Mouse (Mus musculus) midbrain, postnatal 0 days (tissue): Measurements from ENCODE around the gene Baat. TPM values are rescaled to one million over a fixed set of nuclear protein-coding genes. Genes with fewer than 3 reads are reported as not detected.
"Not testable (repeated sequence)": the region's sequence is repeated elsewhere in the genome, so short reads cannot be mapped to it uniquely, and the experiment has no call there.

ENCODE experiments used
- ATAC-seq: fragments of 200-750 bp; cut with Nextera tagmentation; 2 replicates; pipeline ENCODE4 v1.8.0; 2017; ENCODE audit warnings: moderate number of reproducible peaks, mild to moderate bottlenecking, moderate TSS enrichment, moderate library complexity; ENCODE audit not compliant: low FRiP score
- DNase-seq: peaks from one replicate; pipeline ENCODE4 v3.0.0-alpha.2; 2015; ENCODE audit warnings: low spot score
- H3K27ac ChIP-seq: fragments of 300-500 bp; sonication (generic); 2 replicates; pipeline ENCODE4 v1.5.1; 2014; ENCODE audit warnings: low read depth, mild to moderate bottlenecking, low read length, mixed read lengths
- H3K27me3 ChIP-seq: fragments of 300-500 bp; sonication (generic); 2 replicates; pipeline ENCODE4 v1.6.1; 2014; ENCODE audit warnings: low read length, control low read depth, mixed read lengths; ENCODE audit not compliant: insufficient read depth
- H3K36me3 ChIP-seq: fragments of 300-500 bp; sonication (generic); 2 replicates; pipeline ENCODE4 v1.6.1; 2014; ENCODE audit warnings: low read length, control low read depth, mixed read lengths; ENCODE audit not compliant: insufficient read depth
- H3K4me1 ChIP-seq: fragments of 300-500 bp; sonication (generic); 2 replicates; pipeline ENCODE4 v1.6.1; 2014; ENCODE audit warnings: mild to moderate bottlenecking, control low read depth, antibody characterized with exemption, low read length, mixed read lengths; ENCODE audit not compliant: insufficient read depth
- H3K4me2 ChIP-seq: fragments of 300-500 bp; sonication (generic); 2 replicates; pipeline ENCODE4 v1.6.1; 2014; ENCODE audit warnings: low read depth, mild to moderate bottlenecking, low read length, mixed read lengths; ENCODE audit not compliant: poor library complexity, severe bottlenecking
- H3K4me3 ChIP-seq: fragments of 300-500 bp; sonication (generic); 2 replicates; pipeline ENCODE4 v1.5.1; 2014; ENCODE audit warnings: low read depth, mild to moderate bottlenecking, low read length, moderate library complexity
- H3K9ac ChIP-seq: fragments of 300-500 bp; sonication (generic); replicated peaks from 2 replicates; pipeline ENCODE4 v1.6.1; 2014; ENCODE audit warnings: mild to moderate bottlenecking, low read length, moderate library complexity, mixed read lengths; ENCODE audit not compliant: poor library complexity, severe bottlenecking
- H3K9me3 ChIP-seq: fragments of 300-500 bp; sonication (generic); 2 replicates; pipeline ENCODE4 v1.6.1; 2016; ENCODE audit warnings: low read length, control low read depth
- CTCF ChIP-seq: IDR thresholded peaks from 2 replicates; pipeline ENCODE4 v1.5.1; 2016; ENCODE audit warnings: antibody characterized with exemption, mild to moderate bottlenecking
- WGBS: fragments of 180-500 bp; shearing (Covaris S2); extraction: QIAGEN DNeasy Blood & Tissue Kit; methylation state at CpG from one replicate; pipeline ENCODE4 v1.1.7; 2014; 5-methylcytosine and 5-hydroxymethylcytosine counted together
- polyA plus RNA-seq: library from polyadenylated mRNA; unstranded; fragments of >200 nt; fragmentation: Nextera tagmentation; extraction: Ambion mirVana; gene quantifications from 2 replicates; pipeline ENCODE4 v1.2.1, GENCODE M21; 2015
- total RNA-seq: library from RNA; depleted of rRNA; stranded (reverse); fragments of >200 nt; gene quantifications from 2 replicates; pipeline ENCODE4 v1.2.3, GENCODE M21; 2014

The Baat gene
- total and polyA plus RNA-seq, 2 experiments from 2014 or later: not detected

DNA sequence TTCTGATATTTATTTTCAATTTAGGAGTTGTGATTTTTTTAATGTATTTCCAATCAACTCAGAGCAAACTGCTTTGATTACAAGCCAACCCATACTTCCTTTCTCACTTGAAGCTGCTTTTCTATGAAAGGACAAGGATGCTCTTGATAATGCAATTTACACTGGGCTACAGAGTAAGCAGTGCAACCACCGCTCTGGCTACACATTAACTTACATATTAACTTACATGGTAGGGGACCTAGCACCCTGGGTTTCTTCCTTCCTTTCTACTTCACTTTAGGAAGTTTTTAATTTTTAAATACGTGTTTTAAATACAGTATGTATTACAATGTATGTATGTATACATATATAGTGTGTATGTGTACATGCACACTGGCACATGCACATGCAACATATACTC lies 2.8 kb upstream of the Baat start:
- no peak for DNase-seq
- no peak for TF ChIP-seq CTCF
- Histone ChIP-seq H3K36me3 (0 out of 2 replicates have a peak, but pooled peaks cover 4% of the 10 kb centered on the region), H3K27me3 (no peaks in the 10 kb centered on the region), H3K4me3 (no peak overlapping the region), H3K9me3 (no peaks in the 10 kb centered on the region), H3K4me1 (no peaks in the 10 kb centered on the region), H3K9ac (no peak overlapping the region), H3K27ac (no peak overlapping the region), H3K4me2 (no peak overlapping the region)
- ATAC-seq: no peak
- WGBS: 89% methylated on average over 2 of the region's 2 CpGs

- Histone ChIP-seq H3K27me3 (no peaks in the 10 kb centered on the region), H3K9ac (no peak overlapping the region), H3K4me1 (no peaks in the 10 kb centered on the region), H3K9me3 (no peaks in the 10 kb centered on the region), H3K4me2 (no peak overlapping the region), H3K36me3 (no peaks in the 10 kb centered on the region), H3K4me3 (no peak overlapping the region), H3K27ac (no peak overlapping the region)
- no peak for DNase-seq
- no peak for TF ChIP-seq CTCF
- WGBS: 92% methylated on average over 1 of the region's 1 CpGs
- no peak for ATAC-seq
Measured at GRCm38 (mm10) chr4:49503563-49503962, 2.8 kb downstream of the Baat start.

DNA sequence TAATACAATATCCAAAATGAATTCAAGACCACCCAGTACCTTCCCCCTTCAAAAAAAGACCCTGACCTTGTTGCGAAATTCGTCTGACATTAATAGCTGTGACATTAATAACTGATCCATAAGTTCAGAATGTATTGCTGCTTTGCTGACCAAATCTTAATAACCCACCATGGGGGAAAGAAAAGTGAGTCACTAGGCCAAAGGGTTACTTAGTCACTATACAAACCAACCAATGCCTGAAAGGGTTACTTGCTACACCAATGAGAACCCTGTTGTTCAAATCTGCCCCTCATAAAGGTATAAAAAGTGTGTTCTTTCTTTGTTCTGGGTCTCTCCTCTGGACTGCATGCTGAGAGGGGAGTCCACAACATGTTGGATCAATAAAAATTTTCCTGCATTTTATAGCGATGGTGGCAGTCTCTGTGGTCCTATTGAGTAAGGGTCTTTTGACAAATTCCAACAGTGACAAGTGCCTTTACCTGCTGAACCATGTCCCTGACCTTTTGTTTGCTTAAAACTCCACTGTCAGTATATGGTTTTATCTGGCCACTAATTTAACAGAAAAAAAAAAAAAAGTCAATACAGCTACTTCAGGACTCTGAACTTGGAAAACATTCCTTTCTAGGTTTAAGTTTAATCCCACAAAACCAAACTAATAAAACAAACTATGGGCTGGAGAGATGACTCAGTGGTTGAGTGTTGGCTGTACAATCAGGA lies 20.3 kb downstream of the Baat start:
- 85% methylated on average over 3 of the region's 3 CpGs for WGBS
- not testable (repeated sequence) for ATAC-seq

DNA sequence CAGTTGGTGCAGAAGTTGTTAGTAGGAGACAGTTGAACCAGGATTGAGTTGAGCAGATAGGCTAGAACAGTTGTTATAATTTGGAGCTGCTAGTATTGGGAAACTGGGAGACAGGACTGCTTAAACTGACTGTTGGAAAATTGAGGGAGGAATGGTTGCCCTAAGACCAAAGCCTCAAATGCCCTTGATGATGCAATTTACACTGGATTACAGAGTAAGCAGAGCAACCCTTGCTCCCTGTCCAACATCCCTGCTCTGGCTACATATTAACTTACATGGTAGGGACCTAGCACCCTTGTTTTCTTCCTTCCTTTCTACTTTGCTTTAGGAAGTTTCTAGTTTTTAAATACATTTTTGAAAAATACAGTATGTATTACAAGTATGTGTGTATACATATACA lies 20.9 kb downstream of the Baat start:
- no peaks in the 10 kb centered on the region for H3K9me3 ChIP-seq
- H3K27me3 ChIP-seq: no peaks in the 10 kb centered on the region
- ATAC-seq (no peak), DNase-seq (no peak)
- no peaks in the 10 kb centered on the region for H3K4me1 ChIP-seq
- H3K4me2 ChIP-seq: no peak overlapping the region
- H3K36me3 ChIP-seq: no peaks in the 10 kb centered on the region
- no peak overlapping the region for H3K9ac ChIP-seq
- no peak overlapping the region for H3K4me3 ChIP-seq
- TF ChIP-seq CTCF: no peak
- no peak overlapping the region for H3K27ac ChIP-seq

More for the DNA sequence above, 20.3 kb downstream of the Baat start:
- not testable (repeated sequence) for H3K4me1 ChIP-seq, H3K36me3 ChIP-seq, H3K4me3 ChIP-seq, H3K9ac ChIP-seq, DNase-seq, H3K4me2 ChIP-seq, H3K9me3 ChIP-seq, H3K27ac ChIP-seq, H3K27me3 ChIP-seq

GRCm38 (mm10) chr4:49480896-49481295 lies 25.5 kb downstream of the Baat start:
- H3K4me3 ChIP-seq: no peak overlapping the region
- no peaks in the 10 kb centered on the region for H3K4me1 ChIP-seq
- no peaks in the 10 kb centered on the region for H3K27me3 ChIP-seq
- no peak overlapping the region for H3K27ac ChIP-seq
- WGBS: 53% methylated on average over 3 of the region's 3 CpGs
- ATAC-seq (no peak), DNase-seq (no peak)
- no peak overlapping the region for H3K4me2 ChIP-seq
- no peak overlapping the region for H3K9ac ChIP-seq
- no peak for TF ChIP-seq CTCF
- no peaks in the 10 kb centered on the region for H3K36me3 ChIP-seq
- no peaks in the 10 kb centered on the region for H3K9me3 ChIP-seq

- Histone ChIP-seq H3K27me3 (no peaks in the 10 kb centered on the region), H3K9ac (no peak overlapping the region), H3K4me3 (no peak overlapping the region), H3K4me2 (peak overlapping the region; percentile 25; the same call in 1 of the 2 replicates), H3K27ac (no peak overlapping the region), H3K9me3 (no peaks in the 10 kb centered on the region), H3K4me1 (no peaks in the 10 kb centered on the region), H3K36me3 (no peaks in the 10 kb centered on the region)
- 22% methylated on average over 21 of the region's 21 CpGs for WGBS
- no peak for TF ChIP-seq CTCF
- no peak for DNase-seq
- no peak for ATAC-seq
Measured at GRCm38 (mm10) chr4:49480104-49480760, 26.1 kb downstream of the Baat start.

DNA sequence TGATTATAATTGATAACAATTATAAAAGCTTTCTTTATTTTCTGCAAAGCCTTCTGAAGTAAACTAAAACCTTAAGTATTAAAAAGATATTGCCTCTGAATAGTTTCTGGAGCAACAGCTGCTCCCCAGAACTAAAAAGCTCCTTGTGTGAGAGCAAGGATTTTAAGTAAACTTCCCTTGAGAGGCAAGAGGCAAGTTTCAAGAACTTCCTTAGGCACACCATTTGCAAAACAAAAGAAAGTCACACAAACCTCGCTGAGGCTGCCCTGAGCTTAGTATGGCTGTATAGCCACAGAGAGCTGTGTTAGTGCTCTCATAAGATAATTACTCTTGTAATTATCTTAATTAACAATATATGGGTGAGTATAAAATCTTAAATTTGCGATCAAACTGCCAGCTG lies 27.3 kb downstream of the Baat start:
- not testable (repeated sequence) for H3K9ac ChIP-seq, H3K27me3 ChIP-seq, H3K36me3 ChIP-seq, ATAC-seq, H3K27ac ChIP-seq, H3K4me2 ChIP-seq, H3K4me1 ChIP-seq, DNase-seq, H3K4me3 ChIP-seq, H3K9me3 ChIP-seq
- 22% methylated on average over 2 of the region's 2 CpGs for WGBS
